In genomic region chr1:38499500-38499899, GRCm38 (mm10) we compare ENCODE assay signal across 20 mouse cellular contexts.
A peak's percentile ranks its signal among the peaks of the same experiment; 100 is the strongest.
DNase-seq lines count a peak whose midpoint lies in the region; ATAC-seq lines count a peak whose summit lies in the region.
"Had no signal": no experiment of that assay in that cellular context is flagged by ENCODE, and none has a peak within 500 bp of the region (broad histone marks: within the 10 kb centered on the region; RNA-seq: fewer than 3 reads in every experiment).

No protein-coding gene starts in this region.

- H3K9me3 ChIP-seq in liver, embryonic 12.5 days (replicated peaks): no peaks in the 10 kb centered on the region
- no peaks in the 10 kb centered on the region for H3K9me3 ChIP-seq in heart, embryonic 12.5 days (replicated peaks)
- H3K9me3 ChIP-seq: hindbrain, embryonic 13.5 days; limb, embryonic 12.5 days; midbrain, embryonic 12.5 days; neural tube, embryonic 15.5 days had no signal

- no peak overlapping the region for H3K9ac ChIP-seq in liver, embryonic 12.5 days
- H3K9ac ChIP-seq in heart, embryonic 12.5 days: no peak overlapping the region
- H3K9ac ChIP-seq: hindbrain, embryonic 13.5 days; limb, embryonic 12.5 days; midbrain, embryonic 12.5 days; neural tube, embryonic 15.5 days had no signal

- H3K36me3 ChIP-seq in liver, embryonic 12.5 days: no peaks in the 10 kb centered on the region
- H3K36me3 ChIP-seq in heart, embryonic 12.5 days: no peaks in the 10 kb centered on the region
- H3K36me3 ChIP-seq: hindbrain, embryonic 13.5 days; midbrain, embryonic 12.5 days; neural tube, embryonic 15.5 days had no signal

- peak; percentile 53; the same call in 1 of the 2 replicates for ATAC-seq in common myeloid progenitor, adult 5-6 weeks (replicated peaks; ENCODE audit: low read depth, poor library complexity, severe bottlenecking)
- peak; percentile 73 for ATAC-seq in liver, embryonic 12.5 days
- ATAC-seq in megakaryocyte progenitor cell, adult 5-6 weeks (replicated peaks; ENCODE audit: poor library complexity): peak; percentile 83
- no peak for ATAC-seq in heart, embryonic 12.5 days (ENCODE audit: insufficient number of reproducible peaks, low FRiP score)
- ATAC-seq: forebrain, embryonic 16.5 days had no signal

- no peak overlapping the region for H3K4me3 ChIP-seq in liver, embryonic 12.5 days
- no peak overlapping the region for H3K4me3 ChIP-seq in heart, embryonic 12.5 days
- H3K4me3 ChIP-seq: hindbrain, embryonic 13.5 days; limb, embryonic 12.5 days; midbrain, embryonic 12.5 days; neural tube, embryonic 15.5 days had no signal

- no peak overlapping the region for H3K27ac ChIP-seq in liver, embryonic 12.5 days
- H3K27ac ChIP-seq in heart, embryonic 12.5 days (ENCODE audit: poor library complexity, severe bottlenecking): no peak overlapping the region
- H3K27ac ChIP-seq: kidney, postnatal 0 days; limb, embryonic 12.5 days; midbrain, embryonic 12.5 days; neural tube, embryonic 15.5 days had no signal

- H3K4me2 ChIP-seq in liver, embryonic 12.5 days: peak overlapping the region; percentile 18
- H3K4me2 ChIP-seq in heart, embryonic 12.5 days: no peak overlapping the region
- H3K4me2 ChIP-seq: hindbrain, embryonic 13.5 days; limb, embryonic 12.5 days; midbrain, embryonic 12.5 days; neural tube, embryonic 15.5 days had no signal

- peaks cover 22% of the 10 kb centered on the region for H3K27me3 ChIP-seq in liver, embryonic 12.5 days (replicated peaks)
- no peaks in the 10 kb centered on the region for H3K27me3 ChIP-seq in heart, embryonic 12.5 days (replicated peaks)
- H3K27me3 ChIP-seq: hindbrain, embryonic 13.5 days; limb, embryonic 12.5 days; midbrain, embryonic 12.5 days; neural tube, embryonic 15.5 days had no signal

- 5% methylated on average over 6 of the region's 6 CpGs for WGBS in liver, embryonic 12.5 days (ENCODE audit: insufficient replicate concordance)
- WGBS in heart, embryonic 12.5 days: 15% methylated on average over 6 of the region's 6 CpGs

- peak; percentile 38 for DNase-seq in MEL-GATA-1-ER (ENCODE audit: extremely low read depth, low read depth)
- no peak for DNase-seq in layer of hippocampus, postnatal 14 days (ENCODE audit: low spot score in 2 of 2)
- DNase-seq in kidney, adult 9 months: no peak
- DNase-seq: cerebellum, adult 2 months; cerebellum, postnatal 25 days; gastrocnemius, postnatal 10 days; heart, adult 18-20 months; kidney, adult 18-20 months; lung, adult 2 months; right cerebral cortex, adult 18-20 months had no signal

- peaks cover 25% of the 10 kb centered on the region for H3K4me1 ChIP-seq in liver, embryonic 12.5 days
- H3K4me1 ChIP-seq in heart, embryonic 12.5 days (replicated peaks): peaks cover 8% of the 10 kb centered on the region; the same call in 1 of the 2 replicates
